Mouse (Mus musculus) G1E-ER4 (cell line): ENCODE measurements around the gene Ankrd37. TPM values are rescaled to one million over a fixed set of nuclear protein-coding genes. Genes with fewer than 3 reads are reported as not detected.

Source experiments
- GATA1 ChIP-seq: IDR thresholded peaks from one replicate; pipeline ENCODE4 v1.8.0; 2012; ENCODE audit warnings: low read length, inconsistent platforms
- polyA plus RNA-seq: library from polyadenylated mRNA; stranded (reverse); fragments of >175 nt; gene quantifications from 2 replicates; pipeline ENCODE4 v1.2.3, GENCODE M21; 2012

Gene Ankrd37
- 8.0 and 15.7 TPM in 2 replicates for polyA plus RNA-seq

DNA sequence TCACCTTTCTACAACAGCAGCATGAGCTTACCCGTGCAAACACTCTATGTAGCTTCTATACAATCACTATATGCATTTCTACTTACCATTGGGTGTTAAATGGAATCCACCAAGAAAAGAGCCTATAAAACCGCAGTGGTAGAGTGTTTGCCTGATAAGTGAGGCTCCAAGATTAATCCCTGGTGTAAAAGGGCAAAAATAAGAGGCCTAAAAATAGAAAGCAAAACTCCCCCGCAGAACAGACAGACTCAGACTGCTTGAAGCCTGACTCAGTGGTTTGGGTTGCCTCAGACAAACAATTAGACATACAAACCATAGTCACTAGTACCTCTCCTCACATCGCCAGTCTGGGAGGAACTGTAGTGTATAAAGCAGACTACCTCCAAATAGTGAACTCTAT, at the start of gene Ankrd37:
Gene Ankrd37 (minus strand): TSS at position 112 of the 400 bp plus-strand sequence.
- TF ChIP-seq GATA1 = no peak

- no peak for TF ChIP-seq GATA1
Observed at GRCm38 (mm10) chr8:46040260-46040659, 34.8 kb upstream of the Ankrd37 start.

DNA sequence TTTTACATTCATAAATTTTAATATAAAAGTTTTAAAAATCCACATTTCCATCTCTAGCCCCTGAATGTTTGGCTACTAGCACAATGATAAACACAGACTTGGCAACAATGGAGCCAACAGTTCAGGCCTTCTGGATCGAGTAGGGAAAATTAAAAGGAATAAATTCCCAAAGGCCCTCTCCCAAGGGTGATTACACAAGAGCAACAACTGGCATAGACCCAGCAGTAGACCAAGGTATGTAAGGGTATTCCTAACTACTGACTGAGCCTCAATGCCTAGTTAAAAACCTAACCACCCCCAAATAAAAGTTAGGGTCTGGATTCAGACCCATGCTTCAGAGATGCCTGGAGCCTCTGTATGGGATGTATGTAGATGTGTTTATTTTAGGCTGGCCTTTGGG, 34.2 kb upstream of the Ankrd37 start:
- TF ChIP-seq GATA1 = no peak

- TF ChIP-seq GATA1 = no peak
Observed at GRCm38 (mm10) chr8:46036217-46036616, 30.7 kb upstream of the Ankrd37 start.

- no peak for TF ChIP-seq GATA1
Observed at GRCm38 (mm10) chr8:46024392-46024791, 18.9 kb upstream of the Ankrd37 start.

DNA sequence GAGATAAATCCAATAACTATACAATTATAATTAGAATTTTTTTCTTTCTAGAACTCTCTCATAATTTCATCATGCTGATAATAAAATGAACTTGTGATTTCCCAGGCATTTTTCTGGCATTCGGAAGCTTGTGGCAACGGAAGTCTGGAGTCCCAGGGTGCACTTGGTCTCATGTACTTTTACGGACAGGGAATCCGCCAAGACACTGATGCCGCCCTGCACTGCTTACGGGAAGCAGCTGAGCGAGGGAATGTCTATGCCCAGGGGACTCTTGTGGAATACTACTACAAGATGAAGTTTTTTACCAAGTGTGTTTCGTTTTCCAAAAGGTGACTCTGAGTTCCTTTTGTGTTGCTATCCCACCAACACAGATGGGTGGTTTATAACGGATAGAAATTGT, 17.3 kb upstream of the Ankrd37 start:
- no peak for TF ChIP-seq GATA1

- no peak for TF ChIP-seq GATA1
Observed at GRCm38 (mm10) chr8:46022203-46022602, 16.7 kb upstream of the Ankrd37 start.

DNA sequence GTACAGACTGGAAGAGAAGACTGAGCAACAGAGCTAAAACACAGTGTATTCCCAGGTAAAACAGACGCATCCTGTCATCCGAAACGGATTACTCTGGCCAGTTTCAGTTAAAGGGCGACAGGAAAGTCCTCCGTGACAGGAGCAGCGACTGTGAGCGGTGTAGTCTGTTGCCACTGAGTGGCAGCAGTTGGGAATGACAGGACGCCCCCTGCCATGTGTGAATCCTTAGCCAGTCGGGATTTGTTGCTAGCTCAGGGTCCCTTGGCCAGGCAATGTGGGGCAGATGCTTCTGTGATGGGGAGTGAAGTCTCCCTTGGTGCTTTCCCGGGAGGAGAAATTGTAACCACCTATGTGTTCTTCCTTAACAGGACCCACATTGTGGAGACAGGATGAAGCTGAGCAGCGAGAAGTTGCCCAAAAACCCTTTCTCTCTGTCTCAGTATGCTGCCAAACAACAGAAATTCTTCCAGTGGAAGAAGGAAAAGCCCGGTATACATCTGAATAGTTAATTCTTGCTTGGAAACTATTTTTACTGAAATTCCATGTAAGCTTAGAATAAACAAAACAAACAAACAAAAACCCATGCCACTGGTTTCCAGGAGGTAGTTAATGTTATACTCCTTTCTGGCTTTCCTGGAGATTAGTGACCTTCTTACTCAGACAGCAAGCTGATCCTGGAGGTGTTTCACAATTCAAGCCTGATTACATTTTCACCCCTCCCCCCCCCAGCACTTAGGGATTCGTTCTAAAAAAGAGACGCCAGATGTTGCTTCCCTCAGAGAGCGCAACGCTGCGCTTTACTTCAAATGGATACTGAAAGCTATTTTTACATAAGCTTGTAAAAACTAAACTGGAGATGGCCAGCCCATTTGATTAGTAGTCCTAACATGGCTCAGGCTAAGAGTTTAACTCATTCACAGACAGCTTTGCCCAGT, 5.5 kb upstream of the Ankrd37 start:
- TF ChIP-seq GATA1 = no peak

GRCm38 (mm10) chr8:46010306-46010705, 4.8 kb upstream of the Ankrd37 start:
- no peak for TF ChIP-seq GATA1

- TF ChIP-seq GATA1 = no peak
Observed at GRCm38 (mm10) chr8:46007050-46007672, 1.7 kb upstream of the Ankrd37 start.

- no peak for TF ChIP-seq GATA1
Observed at GRCm38 (mm10) chr8:45999784-46000705, 5.5 kb downstream of the Ankrd37 start.

GRCm38 (mm10) chr8:45999138-45999783, 6.2 kb downstream of the Ankrd37 start, which contains the start of gene Lrp2bp:
Gene Lrp2bp, plus strand, starts transcription at chr8:45999303.
- TF ChIP-seq GATA1 = no peak

- no peak for TF ChIP-seq GATA1
Observed at GRCm38 (mm10) chr8:45998228-45998627, 7.3 kb downstream of the Ankrd37 start.

- no peak for TF ChIP-seq GATA1
Observed at GRCm38 (mm10) chr8:45995576-45995975, 9.9 kb downstream of the Ankrd37 start.

- no peak for TF ChIP-seq GATA1
Observed at GRCm38 (mm10) chr8:45994111-45994510, 11.4 kb downstream of the Ankrd37 start.
